Mouse (Mus musculus): ENCODE measurements around the gene Lcn4. TPM values are rescaled to one million over a fixed set of nuclear protein-coding genes. Genes with fewer than 3 reads are reported as not detected.
A peak's percentile ranks its signal among the peaks of the same experiment; 100 is the strongest.

The Lcn4 gene
- total and polyA plus RNA-seq, 2 experiments from 2014 or later: not detected

GRCm38 (mm10) chr2:26635489-26636324, 35.4 kb downstream of the Lcn4 start:
- DNase-seq (ENCODE audit: low spot score) (no peak), ATAC-seq (no peak)
- Histone ChIP-seq H3K36me3 (ENCODE audit: insufficient read depth, low read length) (peaks cover 35% of the 10 kb centered on the region), H3K4me2 (ENCODE audit: low read depth, low read length) (no peak overlapping the region), H3K27ac (no peak overlapping the region; the same call in 1 of the 2 replicates), H3K4me3 (ENCODE audit: low read length) (no peak overlapping the region), H3K4me1 (ENCODE audit: insufficient read depth, low read length) (peaks cover 14% of the 10 kb centered on the region), H3K9me3 (ENCODE audit: low read length) (no peaks in the 10 kb centered on the region), H3K27me3 (ENCODE audit: insufficient read depth, low read length) (no peaks in the 10 kb centered on the region), H3K9ac (replicated peaks; ENCODE audit: low read length) (no peak overlapping the region)
- no peak for TF ChIP-seq CTCF (IDR thresholded peaks at IDR 0.05; ENCODE audit: low read depth)
- WGBS: 72% methylated on average over 21 of the region's 21 CpGs

DNA sequence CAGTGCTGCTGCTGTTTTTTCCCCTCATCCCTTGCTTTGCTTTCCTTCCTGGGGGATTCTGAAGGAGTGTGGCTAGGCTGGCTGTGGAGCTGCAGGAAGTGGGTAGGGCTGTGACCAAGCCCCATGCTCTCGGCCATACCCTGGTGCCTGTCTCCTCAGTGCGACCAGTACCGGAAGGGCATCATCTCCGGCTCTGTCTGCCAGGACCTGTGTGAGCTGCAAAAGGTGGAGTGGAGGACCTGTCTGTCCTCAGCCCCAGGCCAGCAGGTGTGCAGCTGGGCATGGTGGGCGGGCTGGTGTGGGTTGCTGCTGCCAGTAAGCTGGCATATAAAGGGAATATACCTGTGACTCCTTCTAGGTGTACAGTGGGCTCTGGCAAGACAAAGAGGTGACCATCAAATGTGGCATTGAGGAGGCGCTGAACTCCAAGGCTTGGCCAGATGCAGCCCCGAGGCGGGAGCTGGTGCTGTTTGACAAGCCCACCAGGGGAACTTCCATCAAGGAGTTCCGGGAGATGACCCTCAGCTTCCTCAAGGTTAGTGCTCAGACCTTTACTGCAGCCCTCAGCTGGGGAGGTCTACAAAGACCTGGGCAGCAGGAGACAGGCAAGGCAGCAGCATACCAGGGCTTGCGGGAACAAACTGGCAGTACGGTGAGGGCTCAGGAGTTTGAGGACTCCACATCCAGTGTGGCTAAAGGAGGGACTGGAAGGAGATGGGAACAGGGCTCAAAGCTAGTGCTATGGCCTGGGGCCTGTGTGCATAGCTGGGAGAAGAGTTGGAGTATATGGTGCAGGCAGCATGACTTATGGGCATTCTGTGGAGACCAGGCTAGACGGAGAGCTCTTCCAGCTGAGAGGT, 36.2 kb downstream of the Lcn4 start:
- 64% methylated on average over 12 of the region's 12 CpGs for WGBS
- peaks cover 35% of the 10 kb centered on the region for H3K36me3 ChIP-seq (ENCODE audit: insufficient read depth, low read length)
- H3K4me2 ChIP-seq (ENCODE audit: low read depth, low read length): no peak overlapping the region
- no peak for ATAC-seq
- no peak overlapping the region for H3K4me3 ChIP-seq (ENCODE audit: low read length)
- no peak for DNase-seq (ENCODE audit: low spot score)
- no peak overlapping the region for H3K9ac ChIP-seq (replicated peaks; ENCODE audit: low read length)
- peaks cover 14% of the 10 kb centered on the region for H3K4me1 ChIP-seq (ENCODE audit: insufficient read depth, low read length)
- no peak overlapping the region; the same call in 1 of the 2 replicates for H3K27ac ChIP-seq
- no peaks in the 10 kb centered on the region for H3K9me3 ChIP-seq (ENCODE audit: low read length)
- no peaks in the 10 kb centered on the region for H3K27me3 ChIP-seq (ENCODE audit: insufficient read depth, low read length)
- TF ChIP-seq CTCF (IDR thresholded peaks at IDR 0.05; ENCODE audit: low read depth): no peak

- no peak overlapping the region for H3K4me2 ChIP-seq (ENCODE audit: low read depth, low read length)
- WGBS: 76% methylated on average over 4 of the region's 4 CpGs
- H3K4me1 ChIP-seq (ENCODE audit: insufficient read depth, low read length): peaks cover 22% of the 10 kb centered on the region
- no peak overlapping the region for H3K9ac ChIP-seq (replicated peaks; ENCODE audit: low read length)
- TF ChIP-seq CTCF (IDR thresholded peaks at IDR 0.05; ENCODE audit: low read depth): no peak
- no peak overlapping the region for H3K27ac ChIP-seq
- ATAC-seq: no peak
- no peaks in the 10 kb centered on the region for H3K27me3 ChIP-seq (ENCODE audit: insufficient read depth, low read length)
- H3K9me3 ChIP-seq (ENCODE audit: low read length): no peaks in the 10 kb centered on the region
- no peak for DNase-seq (ENCODE audit: low spot score)
- H3K4me3 ChIP-seq (ENCODE audit: low read length): no peak overlapping the region
- peaks cover 35% of the 10 kb centered on the region for H3K36me3 ChIP-seq (ENCODE audit: insufficient read depth, low read length)
Measured at GRCm38 (mm10) chr2:26633953-26634530, 37.0 kb downstream of the Lcn4 start.

DNA sequence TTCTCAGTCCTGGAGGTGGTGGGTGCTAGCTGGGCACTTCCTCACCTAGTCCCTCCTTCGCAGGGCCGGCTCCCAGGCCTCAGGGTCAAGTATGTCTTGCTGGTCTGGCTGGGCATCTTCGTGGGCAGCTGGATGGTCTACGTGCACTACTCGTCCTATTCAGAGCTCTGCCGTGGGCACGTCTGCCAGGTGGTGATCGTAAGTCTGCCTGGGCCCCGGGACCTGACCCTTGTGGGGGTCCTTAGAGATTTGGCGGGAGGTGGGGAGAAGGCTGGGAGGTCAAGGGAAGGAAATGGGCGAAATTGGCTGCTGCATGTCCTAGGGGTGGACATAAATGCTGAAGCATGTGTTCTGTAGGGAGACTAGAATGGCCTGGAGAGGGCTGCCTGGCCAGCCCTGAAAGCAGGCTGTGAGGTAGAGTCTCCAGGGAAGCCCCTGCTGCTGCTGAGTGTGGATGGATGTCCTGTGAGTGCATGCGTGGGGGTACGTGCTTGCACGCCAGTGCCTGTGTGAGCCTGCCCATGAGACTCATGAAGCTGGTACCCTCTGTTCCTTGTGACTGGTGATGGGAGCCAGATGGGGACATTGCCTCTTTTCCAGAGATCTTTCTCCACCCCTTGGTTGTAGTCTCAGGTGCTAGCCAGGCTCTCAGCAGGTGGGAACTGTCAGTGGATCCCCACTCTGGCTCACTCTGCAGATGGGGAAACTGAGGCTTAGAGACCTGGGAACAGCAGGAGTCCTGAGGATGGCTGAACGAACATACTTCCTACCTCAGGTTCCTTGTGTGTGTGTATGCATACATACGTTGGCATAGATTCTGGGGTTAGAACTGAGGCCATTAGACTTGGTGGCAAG, 38.3 kb downstream of the Lcn4 start:
- DNase-seq (ENCODE audit: low spot score) (no peak), ATAC-seq (no peak)
- no peaks in the 10 kb centered on the region for H3K27me3 ChIP-seq (ENCODE audit: insufficient read depth, low read length)
- WGBS: 72% methylated on average over 16 of the region's 16 CpGs
- no peak overlapping the region for H3K4me3 ChIP-seq (ENCODE audit: low read length)
- peaks cover 14% of the 10 kb centered on the region for H3K4me1 ChIP-seq (ENCODE audit: insufficient read depth, low read length)
- peaks cover 34% of the 10 kb centered on the region for H3K36me3 ChIP-seq (ENCODE audit: insufficient read depth, low read length)
- H3K9ac ChIP-seq (replicated peaks; ENCODE audit: low read length): peak overlapping the region; percentile 17; the same call in 1 of the 2 replicates
- H3K9me3 ChIP-seq (ENCODE audit: low read length): no peaks in the 10 kb centered on the region
- H3K27ac ChIP-seq: no peak overlapping the region
- no peak overlapping the region for H3K4me2 ChIP-seq (ENCODE audit: low read depth, low read length)
- no peak for TF ChIP-seq CTCF (IDR thresholded peaks at IDR 0.05; ENCODE audit: low read depth)

- Histone ChIP-seq H3K4me3 (ENCODE audit: low read length) (peak overlapping the region; percentile 71), H3K27me3 (ENCODE audit: insufficient read depth, low read length) (no peaks in the 10 kb centered on the region), H3K36me3 (ENCODE audit: insufficient read depth, low read length) (no peaks in the 10 kb centered on the region), H3K9me3 (ENCODE audit: low read length) (no peaks in the 10 kb centered on the region), H3K27ac (peak overlapping the region; percentile 91), H3K4me1 (ENCODE audit: insufficient read depth, low read length) (peaks cover 10% of the 10 kb centered on the region), H3K9ac (replicated peaks; ENCODE audit: low read length) (peak overlapping the region; percentile 92), H3K4me2 (ENCODE audit: low read depth, low read length) (peak overlapping the region; percentile 98)
- 17% methylated on average over 5 of the region's 5 CpGs for WGBS
- ATAC-seq (peak; percentile 48), DNase-seq (ENCODE audit: low spot score) (no peak)
- TF ChIP-seq CTCF (IDR thresholded peaks at IDR 0.05; ENCODE audit: low read depth): no peak
Measured at GRCm38 (mm10) chr2:26628792-26629437, 42.2 kb downstream of the Lcn4 start.

All from hindbrain, postnatal 0 days (tissue).